Mouse (Mus musculus) megakaryocyte, embryonic 14.5 days (primary cell): ENCODE data around the gene Rabgef1.

Source experiments
- FLI1 ChIP-seq: IDR thresholded peaks from 2 replicates; pipeline ENCODE4 v1.6.1; 2012; ENCODE audit warnings: low read length, inconsistent platforms, mixed read lengths
- GATA1 ChIP-seq: IDR thresholded peaks from 3 replicates; pipeline ENCODE4 v1.6.1; 2012; ENCODE audit warnings: mixed read lengths, low read length, inconsistent platforms, borderline replicate concordance

GRCm38 (mm10) chr5:130173012-130173411, 1.4 kb downstream of the Rabgef1 start:
- TF ChIP-seq GATA1 (no peak), FLI1 (no peak)
